Mouse (Mus musculus): ENCODE data around the gene Slc25a13. TPM values are rescaled to one million over a fixed set of nuclear protein-coding genes. Genes with fewer than 3 reads are reported as not detected.
"Not testable (repeated sequence)": the region's sequence is repeated elsewhere in the genome, so short reads cannot be mapped to it uniquely, and the experiment has no call there.

Gene Slc25a13
- total and polyA plus RNA-seq, 2 experiments from 2014 or later, result 59.6 to 83.1 TPM

GRCm38 (mm10) chr6:6202451-6202850, 14.5 kb downstream of the Slc25a13 start:
- ATAC-seq (ENCODE audit: insufficient read depth, low read depth), result no peak
- WGBS, result 85% methylated on average over 6 of the region's 6 CpGs

DNA sequence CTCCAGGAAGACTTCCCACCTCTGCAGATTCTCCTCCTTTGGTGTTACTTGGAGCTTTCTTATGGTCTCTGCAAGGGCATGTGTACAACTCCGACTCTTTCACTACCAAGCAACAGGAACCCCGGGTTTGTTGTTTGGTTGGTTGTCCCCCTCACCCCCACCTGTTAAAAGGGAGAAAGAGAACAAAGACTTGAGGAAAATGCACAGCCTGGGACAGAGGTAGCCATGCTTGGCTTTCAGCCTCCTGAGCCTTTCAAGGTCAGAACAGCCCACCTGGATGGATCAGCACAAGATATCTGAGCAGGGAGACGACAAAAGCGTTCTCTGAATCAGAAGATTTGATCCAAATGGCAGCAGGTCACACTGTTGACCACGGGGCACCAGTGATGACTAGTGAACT, 15.0 kb downstream of the Slc25a13 start:
- H3K9ac ChIP-seq (replicated peaks; ENCODE audit: low read depth, low read length), result no peak overlapping the region
- TF ChIP-seq CTCF (IDR thresholded peaks at IDR 0.05; ENCODE audit: low read depth) (no peak), EP300 (IDR thresholded peaks at IDR 0.05; ENCODE audit: low read depth) (no peak)
- H3K9me3 ChIP-seq (replicated peaks; ENCODE audit: control insufficient read depth, low read length), result no peaks in the 10 kb centered on the region
- H3K4me2 ChIP-seq (ENCODE audit: low read depth, low read length), result no peak overlapping the region
- no peak for ATAC-seq (ENCODE audit: insufficient read depth, low read depth)
- peaks cover 6% of the 10 kb centered on the region; the same call in 1 of the 2 replicates for H3K4me1 ChIP-seq (ENCODE audit: control insufficient read depth, insufficient read depth)
- H3K27ac ChIP-seq (ENCODE audit: low read depth), result no peak overlapping the region
- H3K4me3 ChIP-seq (ENCODE audit: low read depth, low read length), result no peak overlapping the region
- H3K36me3 ChIP-seq (replicated peaks; ENCODE audit: control insufficient read depth, insufficient read depth, low read length), result no peaks in the 10 kb centered on the region
- DNase-seq (ENCODE audit: low spot score), result no peak
- no peaks in the 10 kb centered on the region for H3K27me3 ChIP-seq (ENCODE audit: control insufficient read depth, insufficient read depth, low read length)
- WGBS, result 83% methylated on average over 5 of the region's 5 CpGs

More at GRCm38 (mm10) chr6:6202451-6202850, 14.5 kb downstream of the Slc25a13 start:
- Histone ChIP-seq H3K27ac (ENCODE audit: low read depth) (no peak overlapping the region), H3K4me2 (ENCODE audit: low read depth, low read length) (no peak overlapping the region), H3K9me3 (replicated peaks; ENCODE audit: control insufficient read depth, low read length) (no peaks in the 10 kb centered on the region), H3K4me1 (ENCODE audit: control insufficient read depth, insufficient read depth) (peaks cover 9% of the 10 kb centered on the region; the same call in 1 of the 2 replicates), H3K27me3 (ENCODE audit: control insufficient read depth, insufficient read depth, low read length) (no peaks in the 10 kb centered on the region), H3K4me3 (ENCODE audit: low read depth, low read length) (no peak overlapping the region), H3K36me3 (replicated peaks; ENCODE audit: control insufficient read depth, insufficient read depth, low read length) (no peaks in the 10 kb centered on the region), H3K9ac (replicated peaks; ENCODE audit: low read depth, low read length) (no peak overlapping the region)
- TF ChIP-seq EP300 (IDR thresholded peaks at IDR 0.05; ENCODE audit: low read depth) (no peak), CTCF (IDR thresholded peaks at IDR 0.05; ENCODE audit: low read depth) (no peak)
- no peak for DNase-seq (ENCODE audit: low spot score)

GRCm38 (mm10) chr6:6199138-6199870, 17.7 kb downstream of the Slc25a13 start:
- Histone ChIP-seq H3K9ac (replicated peaks; ENCODE audit: low read depth, low read length) (no peak overlapping the region), H3K4me3 (ENCODE audit: low read depth, low read length) (no peak overlapping the region), H3K27me3 (ENCODE audit: control insufficient read depth, insufficient read depth, low read length) (no peaks in the 10 kb centered on the region), H3K4me2 (ENCODE audit: low read depth, low read length) (no peak overlapping the region), H3K36me3 (replicated peaks; ENCODE audit: control insufficient read depth, insufficient read depth, low read length) (no peaks in the 10 kb centered on the region), H3K4me1 (ENCODE audit: control insufficient read depth, insufficient read depth) (peaks cover 6% of the 10 kb centered on the region; the same call in 1 of the 2 replicates), H3K9me3 (replicated peaks; ENCODE audit: control insufficient read depth, low read length) (no peaks in the 10 kb centered on the region), H3K27ac (ENCODE audit: low read depth) (no peak overlapping the region)
- 0 out of 2 replicates have a peak, but pooled peaks have one; percentile 17 for ATAC-seq (ENCODE audit: insufficient read depth, low read depth)
- no peak for TF ChIP-seq EP300 (IDR thresholded peaks at IDR 0.05; ENCODE audit: low read depth)
- TF ChIP-seq CTCF (IDR thresholded peaks at IDR 0.05; ENCODE audit: low read depth), result no peak
- WGBS, result 76% methylated on average over 10 of the region's 10 CpGs
- peak; percentile 27 for DNase-seq (ENCODE audit: low spot score)

DNA sequence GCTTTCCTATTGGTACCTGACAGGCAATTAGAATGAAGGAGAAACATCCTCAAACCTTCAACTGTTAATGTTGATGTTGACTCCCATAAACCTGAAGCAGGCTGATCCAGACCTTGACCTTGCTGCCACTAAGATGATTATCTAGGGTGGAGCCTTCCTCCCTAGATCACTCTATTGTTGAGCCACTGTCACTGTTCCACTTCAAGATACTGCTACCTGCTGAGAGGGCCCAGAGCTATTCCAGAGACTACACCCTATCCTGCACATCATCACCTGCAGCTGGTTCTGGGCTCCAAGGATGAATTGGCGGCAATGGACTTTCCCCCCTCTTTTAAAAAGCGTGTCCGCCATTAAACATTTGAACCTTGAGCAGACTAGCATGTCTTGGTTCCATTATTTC, 18.9 kb downstream of the Slc25a13 start:
- H3K4me3 ChIP-seq (ENCODE audit: low read depth, low read length); H3K27ac ChIP-seq (ENCODE audit: low read depth); H3K27me3 ChIP-seq (ENCODE audit: control insufficient read depth, insufficient read depth, low read length); H3K36me3 ChIP-seq (replicated peaks; ENCODE audit: control insufficient read depth, insufficient read depth, low read length); H3K9me3 ChIP-seq (replicated peaks; ENCODE audit: control insufficient read depth, low read length); ATAC-seq (ENCODE audit: insufficient read depth, low read depth); H3K9ac ChIP-seq (replicated peaks; ENCODE audit: low read depth, low read length); H3K4me2 ChIP-seq (ENCODE audit: low read depth, low read length); H3K4me1 ChIP-seq (ENCODE audit: control insufficient read depth, insufficient read depth); DNase-seq (ENCODE audit: low spot score): not testable (repeated sequence)
- WGBS, result 96% methylated on average over 3 of the region's 3 CpGs

- Histone ChIP-seq H3K4me1 (ENCODE audit: control insufficient read depth, insufficient read depth) (peaks cover 9% of the 10 kb centered on the region), H3K36me3 (replicated peaks; ENCODE audit: control insufficient read depth, insufficient read depth, low read length) (no peaks in the 10 kb centered on the region), H3K9me3 (replicated peaks; ENCODE audit: control insufficient read depth, low read length) (no peaks in the 10 kb centered on the region), H3K27ac (ENCODE audit: low read depth) (no peak overlapping the region), H3K4me2 (ENCODE audit: low read depth, low read length) (no peak overlapping the region), H3K4me3 (ENCODE audit: low read depth, low read length) (no peak overlapping the region), H3K9ac (replicated peaks; ENCODE audit: low read depth, low read length) (no peak overlapping the region), H3K27me3 (ENCODE audit: control insufficient read depth, insufficient read depth, low read length) (no peaks in the 10 kb centered on the region)
- ATAC-seq (ENCODE audit: insufficient read depth, low read depth) (no peak), DNase-seq (ENCODE audit: low spot score) (no peak)
- no peak for TF ChIP-seq EP300 (IDR thresholded peaks at IDR 0.05; ENCODE audit: low read depth)
- TF ChIP-seq CTCF (IDR thresholded peaks at IDR 0.05; ENCODE audit: low read depth), result no peak
- 59% methylated on average over 6 of the region's 6 CpGs for WGBS
Observed at GRCm38 (mm10) chr6:6197339-6197738, 19.6 kb downstream of the Slc25a13 start.

DNA sequence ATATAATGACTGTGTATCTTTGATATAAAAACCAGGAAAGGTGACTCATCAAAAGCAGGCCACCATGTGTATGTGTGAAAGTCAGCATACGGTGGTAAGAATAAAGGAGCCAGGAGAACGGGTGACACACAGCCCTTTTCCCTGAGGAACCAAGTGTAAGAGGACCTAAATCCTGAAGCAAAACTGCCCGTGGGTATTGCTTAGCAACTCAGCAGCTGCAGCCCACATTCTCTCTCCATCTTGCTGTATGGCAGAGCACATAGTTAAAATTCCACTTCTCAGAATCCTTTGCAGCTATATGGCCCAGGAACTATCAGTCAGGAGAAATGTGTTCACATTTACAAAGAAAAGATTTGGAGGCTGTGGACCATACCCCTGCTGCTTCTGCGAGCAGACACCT, 20.4 kb downstream of the Slc25a13 start:
- Histone ChIP-seq H3K4me2 (ENCODE audit: low read depth, low read length) (no peak overlapping the region), H3K9ac (replicated peaks; ENCODE audit: low read depth, low read length) (no peak overlapping the region), H3K27ac (ENCODE audit: low read depth) (no peak overlapping the region), H3K4me3 (ENCODE audit: low read depth, low read length) (no peak overlapping the region), H3K36me3 (replicated peaks; ENCODE audit: control insufficient read depth, insufficient read depth, low read length) (no peaks in the 10 kb centered on the region), H3K27me3 (ENCODE audit: control insufficient read depth, insufficient read depth, low read length) (no peaks in the 10 kb centered on the region), H3K4me1 (ENCODE audit: control insufficient read depth, insufficient read depth) (peaks cover 9% of the 10 kb centered on the region), H3K9me3 (replicated peaks; ENCODE audit: control insufficient read depth, low read length) (no peaks in the 10 kb centered on the region)
- no peak for DNase-seq (ENCODE audit: low spot score)
- ATAC-seq (ENCODE audit: insufficient read depth, low read depth), result no peak
- 73% methylated on average over 4 of the region's 4 CpGs for WGBS
- TF ChIP-seq EP300 (IDR thresholded peaks at IDR 0.05; ENCODE audit: low read depth), result no peak
- no peak for TF ChIP-seq CTCF (IDR thresholded peaks at IDR 0.05; ENCODE audit: low read depth)

Data from heart, postnatal 0 days (tissue).